13 mouse cellular contexts compared by ENCODE assay signal in the genomic region with DNA sequence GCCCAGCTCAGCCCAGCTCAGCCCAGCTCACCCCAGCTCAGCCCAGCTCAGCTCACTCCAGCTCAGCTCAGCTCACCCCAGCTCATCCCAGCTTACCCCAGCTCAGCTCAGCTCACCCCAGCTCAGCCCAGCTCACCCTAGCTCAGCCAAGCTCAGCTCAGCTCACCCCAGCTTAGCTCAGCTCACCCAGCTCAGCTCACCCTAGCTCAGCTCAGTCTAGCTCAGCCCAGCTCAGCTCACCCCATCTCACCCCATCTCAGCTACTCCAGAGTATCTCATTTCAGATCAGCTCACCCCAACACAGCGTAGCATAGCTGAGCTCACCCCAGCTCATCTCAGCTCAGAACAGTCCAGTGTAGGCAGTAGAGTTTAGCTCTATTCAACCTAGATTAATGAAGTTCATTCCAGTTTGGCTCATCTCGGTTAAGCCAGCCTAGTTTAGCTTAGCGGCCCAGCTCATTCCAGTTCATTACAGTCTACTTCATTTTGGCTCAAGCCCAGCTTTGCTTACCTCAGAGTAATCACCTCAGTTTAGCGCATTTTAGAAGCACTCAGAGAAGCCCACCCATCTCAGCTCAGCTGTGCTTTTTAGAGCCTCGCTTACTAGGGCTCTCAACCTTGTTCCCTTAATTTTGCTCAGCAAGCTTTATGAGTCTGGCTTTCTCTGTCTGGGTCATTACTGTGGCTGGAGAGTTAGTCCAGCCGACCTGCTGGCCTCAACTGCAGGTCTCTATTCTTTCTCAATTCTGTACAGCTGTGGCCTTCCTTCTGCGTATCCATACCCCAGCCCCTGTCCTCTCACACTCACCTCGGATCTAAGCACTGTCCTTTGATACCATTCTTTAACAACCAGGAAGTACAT.
DNase-seq lines count a peak whose midpoint lies in the region; ATAC-seq and TF ChIP-seq lines count a peak whose summit lies in the region.
"Had no signal": no experiment of that assay in that cellular context is flagged by ENCODE, and none has a peak within 500 bp of the region (broad histone marks: within the 10 kb centered on the region; RNA-seq: fewer than 3 reads in every experiment).

No protein-coding gene starts in this region.

- peaks cover 2% of the 10 kb centered on the region; the same call in 1 of the 2 replicates for H3K27me3 ChIP-seq in liver, adult 2 months (ENCODE audit: control insufficient read depth, insufficient read depth, low read length)
- H3K27me3 ChIP-seq: limb, embryonic 12.5 days had no signal

- no peak for TF ChIP-seq POLR2A in liver, adult 2 months (IDR thresholded peaks at IDR 0.05; ENCODE audit: extremely low read depth, insufficient read depth, low read length)

- 78% methylated on average over 8 of the region's 8 CpGs for WGBS in liver, adult 2 months

- no peak for TF ChIP-seq CTCF in liver, adult 2 months (IDR thresholded peaks at IDR 0.05; ENCODE audit: low read depth, low read length)

- H3K36me3 ChIP-seq in liver, adult 2 months (ENCODE audit: control insufficient read depth, insufficient read depth, low read length), result no peaks in the 10 kb centered on the region
- H3K36me3 ChIP-seq: limb, embryonic 12.5 days had no signal

- H3K4me3 ChIP-seq in liver, adult 2 months (ENCODE audit: insufficient read depth, low read depth, low read length), result peak overlapping the region; percentile 42
- peak overlapping the region; percentile 52 for H3K4me3 ChIP-seq in brown adipose tissue, adult 24 weeks (ENCODE audit: insufficient read depth, low read depth, low read length)
- H3K4me3 ChIP-seq: limb, embryonic 12.5 days had no signal

- ATAC-seq in megakaryocyte, adult 5-6 weeks (ENCODE audit: poor library complexity, severe bottlenecking), result peak; percentile 28
- ATAC-seq: forebrain, embryonic 14.5 days had no signal

- 0 out of 2 replicates have a peak overlapping the region, but pooled peaks have one; percentile 2 for H3K27ac ChIP-seq in liver, adult 2 months (replicated peaks; ENCODE audit: insufficient read depth, low read depth, low read length)
- H3K27ac ChIP-seq in brown adipose tissue, adult 24 weeks (replicated peaks; ENCODE audit: low read depth, low read length), result peak overlapping the region; percentile 84
- H3K27ac ChIP-seq: limb, embryonic 12.5 days had no signal

- DNase-seq in liver, adult 2 months (ENCODE audit: extremely low read depth, low read depth, low spot score), result no peak
- DNase-seq in liver, result no peak
- DNase-seq in thymus, postnatal 0 days (ENCODE audit: low spot score), result peak; percentile 72
- DNase-seq in urinary bladder, postnatal 14 days (ENCODE audit: low spot score), result no peak
- DNase-seq in cerebellum, adult 11 months, result no peak
- no peak for DNase-seq in layer of hippocampus, adult 9-11 months
- DNase-seq: kidney, postnatal 4 days; lung, postnatal 14 days; right cerebral cortex, adult 18-20 months had no signal

- no peaks in the 10 kb centered on the region for H3K79me2 ChIP-seq in liver, adult 2 months (ENCODE audit: control insufficient read depth, insufficient read depth, low read length)

- H3K9ac ChIP-seq in liver, adult 2 months (ENCODE audit: low read depth, low read length), result peak overlapping the region; percentile 21; the same call in 1 of the 2 replicates
- H3K9ac ChIP-seq: limb, embryonic 12.5 days had no signal

- no peaks in the 10 kb centered on the region for H3K4me1 ChIP-seq in liver, adult 2 months (ENCODE audit: control insufficient read depth, insufficient read depth, low read length)
- no peaks in the 10 kb centered on the region for H3K4me1 ChIP-seq in brown adipose tissue, adult 24 weeks (ENCODE audit: control insufficient read depth, insufficient read depth, insufficient read length, low read length)
- H3K4me1 ChIP-seq: limb, embryonic 12.5 days had no signal
